Mouse (Mus musculus): Measurements from ENCODE around the gene Btbd1. TPM values are rescaled to one million over a fixed set of nuclear protein-coding genes. Genes with fewer than 3 reads are reported as not detected.

Btbd1 gene
- total RNA-seq, 1 experiment from 2014 or later = 99.7 TPM

DNA sequence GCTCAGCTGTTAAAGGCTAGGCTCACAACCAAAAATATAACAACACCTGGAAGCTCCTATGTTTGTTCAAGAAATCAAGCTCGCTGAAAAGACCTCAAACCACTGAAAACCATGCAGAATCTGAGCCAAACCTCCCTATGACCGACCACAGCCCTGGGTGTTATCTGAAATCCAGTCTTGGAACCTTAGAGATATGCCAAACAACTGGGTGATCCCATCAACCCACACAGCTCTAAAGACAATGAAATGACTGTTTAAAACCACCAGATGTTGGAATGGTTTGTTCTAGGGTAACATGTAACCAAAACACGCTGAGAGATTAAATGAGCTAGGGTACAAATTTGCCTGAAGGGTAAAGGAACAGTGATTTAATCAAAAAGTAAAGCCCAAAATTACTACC, 4.3 kb downstream of the Btbd1 start:
- ATAC-seq (replicated peaks; ENCODE audit: low read depth, poor library complexity, severe bottlenecking) = no peak

- no peak for ATAC-seq (replicated peaks; ENCODE audit: low read depth, poor library complexity, severe bottlenecking)
Observed at GRCm38 (mm10) chr7:81806067-81806466, 23.2 kb downstream of the Btbd1 start.

GRCm38 (mm10) chr7:81789095-81789757, 40.0 kb downstream of the Btbd1 start, which contains the start of gene 3110040N11Rik:
3110040N11Rik (minus strand) TSS chr7:81789478.
- ATAC-seq (replicated peaks; ENCODE audit: low read depth, poor library complexity, severe bottlenecking) = peak; percentile 95

GRCm38 (mm10) chr7:81788536-81788935, 40.7 kb downstream of the Btbd1 start:
- ATAC-seq (replicated peaks; ENCODE audit: low read depth, poor library complexity, severe bottlenecking) = 0 out of 2 replicates have a peak, but pooled peaks have one; percentile 10

DNA sequence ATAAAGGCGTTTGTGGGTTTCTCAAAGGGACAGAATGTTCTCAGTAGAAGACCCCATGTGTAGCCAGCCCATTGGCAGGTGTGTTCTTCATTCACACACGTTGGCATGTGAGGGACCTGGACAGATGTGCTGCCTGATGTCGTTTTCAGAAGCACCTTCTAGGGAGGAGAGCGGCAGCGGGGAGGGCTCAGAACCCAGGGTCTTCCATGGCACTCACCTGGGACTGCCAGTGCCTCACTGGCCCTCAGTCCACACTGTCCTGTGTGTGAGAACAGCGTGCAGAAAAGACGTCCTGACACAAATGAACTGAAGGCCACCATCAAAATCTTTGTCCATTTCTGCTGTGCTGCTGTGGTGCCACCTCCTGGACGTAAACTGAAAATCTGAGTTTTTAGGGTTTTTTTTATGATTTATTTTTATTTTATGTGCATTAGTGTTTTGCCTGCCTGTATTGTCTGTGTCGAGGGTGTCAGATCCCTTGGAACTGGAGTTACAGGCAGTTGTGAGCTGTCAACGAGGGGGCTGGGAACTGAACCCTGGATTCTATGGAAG, 51.5 kb downstream of the Btbd1 start:
- ATAC-seq (replicated peaks; ENCODE audit: low read depth, poor library complexity, severe bottlenecking) = no peak

DNA sequence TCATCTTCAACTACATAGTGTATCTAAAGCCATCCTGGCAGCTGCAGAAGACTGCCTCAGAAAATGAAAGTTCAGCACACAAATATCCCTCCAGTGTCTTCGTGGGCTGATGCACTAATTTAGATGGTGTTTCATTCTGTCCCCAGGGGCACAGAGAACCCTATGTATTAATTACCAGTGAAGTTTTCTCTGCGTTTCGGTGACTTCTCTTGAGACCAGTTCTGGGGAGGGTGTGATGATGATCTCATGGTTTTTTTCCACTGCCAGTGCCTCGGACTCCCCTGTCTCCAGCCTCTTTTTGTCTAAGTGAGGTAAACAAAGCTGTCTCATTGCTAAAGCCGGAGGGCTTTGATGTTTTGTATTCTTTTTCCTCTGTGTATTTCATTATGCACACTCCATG, 53.9 kb downstream of the Btbd1 start:
- no peak for ATAC-seq (replicated peaks; ENCODE audit: low read depth, poor library complexity, severe bottlenecking)

DNA sequence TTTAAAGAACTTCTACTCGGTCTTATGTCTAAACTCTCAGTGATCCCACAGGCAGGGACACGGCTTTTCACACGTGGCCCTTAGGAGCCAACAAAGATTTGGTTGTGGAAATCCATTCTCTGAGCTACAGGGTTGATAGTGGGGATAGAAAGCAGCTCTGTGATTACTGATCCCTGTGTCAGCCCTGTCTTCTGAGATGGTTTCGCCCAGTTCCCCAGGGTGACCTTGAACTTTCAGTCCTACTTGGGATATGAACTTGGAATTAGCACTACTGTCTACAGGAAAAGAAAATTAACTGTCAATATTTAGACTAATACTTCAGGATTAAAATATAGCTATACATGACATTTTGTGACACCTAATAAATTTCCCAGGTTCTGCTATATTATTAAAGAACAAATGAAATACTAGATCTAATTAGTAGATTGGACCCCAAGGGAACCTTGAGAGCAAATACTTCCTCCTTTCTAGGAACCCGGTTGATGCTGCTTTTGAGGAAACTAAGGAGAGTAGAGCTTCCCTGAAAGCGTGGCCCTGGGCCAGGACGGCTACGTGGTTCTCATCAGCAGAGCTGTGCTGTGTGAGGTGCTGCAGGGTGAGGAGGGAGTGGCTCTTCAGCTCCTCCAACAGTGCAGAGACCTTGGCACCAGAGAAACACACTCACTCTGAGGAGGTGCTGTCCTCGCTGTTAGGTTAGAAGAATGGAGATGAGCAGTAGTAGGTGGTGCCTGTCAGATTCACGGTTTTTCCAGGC, 56.3 kb downstream of the Btbd1 start:
- 0 out of 2 replicates have a peak, but pooled peaks have one; percentile 25 for ATAC-seq (replicated peaks; ENCODE audit: low read depth, poor library complexity, severe bottlenecking)

DNA sequence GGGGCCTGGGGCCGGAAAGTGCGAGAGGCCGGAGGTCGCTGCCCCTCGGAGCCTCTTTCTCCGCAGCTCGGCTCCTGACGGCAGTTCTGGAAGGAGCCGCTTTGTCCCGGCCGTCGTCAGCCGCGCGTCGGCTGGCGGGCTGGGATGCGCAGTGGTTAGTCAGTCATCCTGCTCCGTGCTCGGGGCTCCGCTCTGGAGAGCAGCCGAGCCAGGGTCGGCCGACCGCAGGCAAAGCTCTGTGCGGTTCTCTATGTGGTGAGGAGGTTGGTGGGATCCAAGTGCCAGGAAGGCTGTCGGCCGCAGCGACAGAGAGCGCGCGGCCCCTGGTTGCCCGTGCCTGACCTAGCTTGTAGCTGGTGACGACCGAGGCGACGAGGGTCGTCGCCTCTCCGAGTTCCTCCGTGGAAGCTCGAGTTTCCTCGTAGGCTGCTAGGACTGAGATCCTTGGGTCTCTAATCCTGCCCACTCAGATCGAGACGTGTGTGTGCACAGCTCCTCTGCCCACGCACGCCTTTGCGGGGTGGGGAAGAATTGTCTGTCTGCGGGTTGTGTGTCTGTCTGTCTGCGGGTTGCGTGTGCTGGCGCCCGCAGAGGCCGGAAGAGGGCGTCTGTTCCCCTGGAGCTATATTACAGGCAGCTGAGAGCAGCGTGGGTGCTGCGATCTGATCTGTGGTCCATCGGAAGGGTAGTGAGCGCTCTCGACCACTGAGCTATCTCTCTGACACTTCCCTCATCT, 66.0 kb downstream of the Btbd1 start:
- ATAC-seq (replicated peaks; ENCODE audit: low read depth, poor library complexity, severe bottlenecking) = peak; percentile 57

DNA sequence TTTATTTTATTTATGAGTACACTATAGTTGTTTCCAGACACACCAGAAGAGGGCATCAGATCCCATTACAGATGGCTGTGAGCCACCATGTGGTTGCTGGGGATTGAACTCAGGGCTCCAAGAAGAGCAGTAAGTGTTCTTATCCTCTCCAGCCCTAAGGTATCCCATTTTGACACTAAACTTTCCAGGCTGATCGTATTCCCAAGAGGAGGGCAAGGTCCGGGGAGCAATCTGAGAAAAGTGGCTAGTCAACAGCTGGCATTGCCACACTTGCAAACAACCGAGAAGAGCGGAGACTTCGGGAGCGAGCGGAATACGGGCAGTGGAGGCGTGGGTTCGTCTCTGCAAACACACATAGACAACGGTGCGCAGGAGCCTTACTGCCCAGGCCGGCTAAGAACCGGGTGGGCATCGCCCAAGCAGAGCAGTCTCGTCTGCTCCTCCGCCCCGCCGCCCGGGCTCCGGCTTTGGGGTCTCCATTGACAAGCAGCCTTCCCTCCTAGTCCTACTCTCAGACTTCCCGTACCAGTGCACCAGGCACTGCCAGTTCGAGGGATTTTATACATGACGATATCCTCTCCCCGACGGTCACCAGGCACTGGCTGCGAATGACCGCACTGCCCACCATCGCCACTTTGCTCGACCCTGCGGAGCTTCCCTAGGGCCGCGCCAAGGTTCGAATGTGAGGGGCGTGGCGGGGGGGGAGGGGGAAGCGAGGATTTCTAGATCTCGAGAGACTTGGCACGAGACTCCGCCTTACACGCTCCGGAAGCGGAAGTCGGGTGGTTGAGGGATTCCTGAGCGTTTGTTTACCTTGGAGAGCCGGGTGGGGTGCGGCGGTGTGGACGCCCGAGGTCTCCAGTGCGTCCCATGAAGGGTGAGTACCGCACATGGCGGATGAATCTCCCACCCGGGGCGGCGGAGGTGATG, 66.8 kb downstream of the Btbd1 start, which contains the start of gene Ramac:
Ramac (plus strand) TSS at position 746 of the 930 bp plus-strand sequence.
- ATAC-seq (replicated peaks; ENCODE audit: low read depth, poor library complexity, severe bottlenecking) = peak; percentile 89

DNA sequence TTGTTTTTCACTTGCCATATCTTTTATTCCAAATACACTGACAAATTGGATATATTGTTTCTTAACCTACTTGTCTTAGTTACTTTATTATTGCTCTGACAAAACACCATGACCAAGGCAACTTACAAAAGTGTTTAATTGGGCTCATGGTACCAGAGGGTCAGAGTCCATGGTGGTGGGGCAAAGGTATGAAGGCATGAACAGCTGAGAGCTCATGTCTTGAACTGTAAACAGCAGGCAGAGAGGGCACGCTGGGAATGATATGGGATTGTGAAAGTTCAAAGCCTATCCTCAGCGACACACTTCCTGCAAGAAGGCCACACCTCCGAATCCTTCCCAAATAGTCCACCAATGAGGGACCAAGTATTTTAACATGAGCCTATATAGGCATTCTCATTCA, 81.3 kb downstream of the Btbd1 start:
- ATAC-seq (replicated peaks; ENCODE audit: low read depth, poor library complexity, severe bottlenecking) = no peak

GRCm38 (mm10) chr7:81744145-81744544, 85.1 kb downstream of the Btbd1 start:
- ATAC-seq (replicated peaks; ENCODE audit: low read depth, poor library complexity, severe bottlenecking) = peak; percentile 87

Other genes starting within 250 kb of the Btbd1 start
- 0.78 TPM in 2 replicates for gene Homer2, start 121.9 kb downstream of the Btbd1 start, total RNA-seq (2017)
- 81.4 and 86.9 TPM in 2 replicates for gene Ramac, start 66.5 kb downstream of the Btbd1 start, total RNA-seq (2017)
- gene 3110040N11Rik, start 40.0 kb downstream of the Btbd1 start, total RNA-seq (2017) = 79.2 and 93.8 TPM in 2 replicates
- gene Gm10160, start 26.4 kb upstream of the Btbd1 start, total RNA-seq (2017) = not detected in 2 replicates
- gene Tm6sf1, start 29.6 kb upstream of the Btbd1 start, total RNA-seq (2017) = 122 and 127 TPM in 2 replicates
- 5.0 and 6.2 TPM in 2 replicates for gene Hdgfl3, start 105.0 kb upstream of the Btbd1 start, total RNA-seq (2017)
- gene Bnc1, start 162.9 kb upstream of the Btbd1 start, total RNA-seq (2017) = not detected in 2 replicates